Mouse (Mus musculus): ENCODE data around the gene Rasgef1b. TPM values are rescaled to one million over a fixed set of nuclear protein-coding genes. Genes with fewer than 3 reads are reported as not detected.

The Rasgef1b gene
- polyA plus RNA-seq, 1 experiment: 4.5 TPM

- Histone ChIP-seq H3K27ac (ENCODE audit: control insufficient read depth, insufficient read depth, low read length) (no peak overlapping the region), H3K4me1 (replicated peaks; ENCODE audit: control insufficient read depth, insufficient read depth, low read length) (no peaks in the 10 kb centered on the region), H3K27me3 (ENCODE audit: control insufficient read depth, insufficient read depth, low read length) (no peaks in the 10 kb centered on the region), H3K4me3 (ENCODE audit: control insufficient read depth, insufficient read depth, low read length) (no peak overlapping the region), H3K36me3 (ENCODE audit: control insufficient read depth, insufficient read depth, low read length) (no peaks in the 10 kb centered on the region)
- TF ChIP-seq CTCF (IDR thresholded peaks at IDR 0.05; ENCODE audit: borderline replicate concordance, control insufficient read depth, extremely low read depth, insufficient read depth, low read length, poor library complexity) (no peak), POLR2A (IDR thresholded peaks at IDR 0.05; ENCODE audit: control insufficient read depth, extremely low read depth, insufficient read depth, low read length, poor library complexity) (no peak)
- DNase-seq: no peak
- 95% methylated on average over 5 of the region's 5 CpGs for WGBS
These were observed 108.1 kb downstream of the Rasgef1b start for GRCm38 (mm10) chr5:99620771-99621170.

GRCm38 (mm10) chr5:99617271-99617800 lies 111.5 kb downstream of the Rasgef1b start:
- TF ChIP-seq CTCF (IDR thresholded peaks at IDR 0.05; ENCODE audit: borderline replicate concordance, control insufficient read depth, extremely low read depth, insufficient read depth, low read length, poor library complexity) (no peak), POLR2A (IDR thresholded peaks at IDR 0.05; ENCODE audit: control insufficient read depth, extremely low read depth, insufficient read depth, low read length, poor library complexity) (no peak)
- H3K27ac ChIP-seq (ENCODE audit: control insufficient read depth, insufficient read depth, low read length): no peak overlapping the region
- WGBS: 45% methylated on average over 5 of the region's 5 CpGs
- no peaks in the 10 kb centered on the region for H3K36me3 ChIP-seq (ENCODE audit: control insufficient read depth, insufficient read depth, low read length)
- H3K4me3 ChIP-seq (ENCODE audit: control insufficient read depth, insufficient read depth, low read length): no peak overlapping the region
- no peaks in the 10 kb centered on the region for H3K4me1 ChIP-seq (replicated peaks; ENCODE audit: control insufficient read depth, insufficient read depth, low read length)
- DNase-seq: no peak
- H3K27me3 ChIP-seq (ENCODE audit: control insufficient read depth, insufficient read depth, low read length): no peaks in the 10 kb centered on the region

- DNase-seq: no peak
- Histone ChIP-seq H3K27ac (ENCODE audit: control insufficient read depth, insufficient read depth, low read length) (no peak overlapping the region), H3K36me3 (ENCODE audit: control insufficient read depth, insufficient read depth, low read length) (no peaks in the 10 kb centered on the region), H3K27me3 (ENCODE audit: control insufficient read depth, insufficient read depth, low read length) (no peaks in the 10 kb centered on the region), H3K4me3 (ENCODE audit: control insufficient read depth, insufficient read depth, low read length) (no peak overlapping the region), H3K4me1 (replicated peaks; ENCODE audit: control insufficient read depth, insufficient read depth, low read length) (no peaks in the 10 kb centered on the region)
- 11% methylated on average over 24 of the region's 24 CpGs for WGBS
- no peak for TF ChIP-seq CTCF (IDR thresholded peaks at IDR 0.05; ENCODE audit: borderline replicate concordance, control insufficient read depth, extremely low read depth, insufficient read depth, low read length, poor library complexity)
- no peak for TF ChIP-seq POLR2A (IDR thresholded peaks at IDR 0.05; ENCODE audit: control insufficient read depth, extremely low read depth, insufficient read depth, low read length, poor library complexity)
These were observed 115.3 kb downstream of the Rasgef1b start for GRCm38 (mm10) chr5:99613321-99614118.

- TF ChIP-seq CTCF (IDR thresholded peaks at IDR 0.05; ENCODE audit: borderline replicate concordance, control insufficient read depth, extremely low read depth, insufficient read depth, low read length, poor library complexity) (no peak), POLR2A (IDR thresholded peaks at IDR 0.05; ENCODE audit: control insufficient read depth, extremely low read depth, insufficient read depth, low read length, poor library complexity) (no peak)
- H3K4me1 ChIP-seq (replicated peaks; ENCODE audit: control insufficient read depth, insufficient read depth, low read length): no peaks in the 10 kb centered on the region
- WGBS: 83% methylated on average over 5 of the region's 5 CpGs
- H3K4me3 ChIP-seq (ENCODE audit: control insufficient read depth, insufficient read depth, low read length): no peak overlapping the region
- DNase-seq: no peak
- no peak overlapping the region for H3K27ac ChIP-seq (ENCODE audit: control insufficient read depth, insufficient read depth, low read length)
- no peaks in the 10 kb centered on the region for H3K27me3 ChIP-seq (ENCODE audit: control insufficient read depth, insufficient read depth, low read length)
- H3K36me3 ChIP-seq (ENCODE audit: control insufficient read depth, insufficient read depth, low read length): no peaks in the 10 kb centered on the region
These were observed 121.3 kb downstream of the Rasgef1b start for GRCm38 (mm10) chr5:99607602-99608001.

GRCm38 (mm10) chr5:99606164-99606858 lies 122.6 kb downstream of the Rasgef1b start:
- Histone ChIP-seq H3K36me3 (ENCODE audit: control insufficient read depth, insufficient read depth, low read length) (no peaks in the 10 kb centered on the region), H3K4me1 (replicated peaks; ENCODE audit: control insufficient read depth, insufficient read depth, low read length) (no peaks in the 10 kb centered on the region), H3K27me3 (ENCODE audit: control insufficient read depth, insufficient read depth, low read length) (no peaks in the 10 kb centered on the region), H3K27ac (ENCODE audit: control insufficient read depth, insufficient read depth, low read length) (no peak overlapping the region), H3K4me3 (ENCODE audit: control insufficient read depth, insufficient read depth, low read length) (no peak overlapping the region)
- no peak for TF ChIP-seq CTCF (IDR thresholded peaks at IDR 0.05; ENCODE audit: borderline replicate concordance, control insufficient read depth, extremely low read depth, insufficient read depth, low read length, poor library complexity)
- DNase-seq: no peak
- 89% methylated on average over 15 of the region's 15 CpGs for WGBS

- Histone ChIP-seq H3K4me3 (ENCODE audit: control insufficient read depth, insufficient read depth, low read length) (no peak overlapping the region), H3K36me3 (ENCODE audit: control insufficient read depth, insufficient read depth, low read length) (no peaks in the 10 kb centered on the region), H3K27me3 (ENCODE audit: control insufficient read depth, insufficient read depth, low read length) (no peaks in the 10 kb centered on the region), H3K27ac (ENCODE audit: control insufficient read depth, insufficient read depth, low read length) (no peak overlapping the region), H3K4me1 (replicated peaks; ENCODE audit: control insufficient read depth, insufficient read depth, low read length) (no peaks in the 10 kb centered on the region)
- TF ChIP-seq POLR2A (IDR thresholded peaks at IDR 0.05; ENCODE audit: control insufficient read depth, extremely low read depth, insufficient read depth, low read length, poor library complexity) (no peak), CTCF (IDR thresholded peaks at IDR 0.05; ENCODE audit: borderline replicate concordance, control insufficient read depth, extremely low read depth, insufficient read depth, low read length, poor library complexity) (no peak)
- WGBS: 78% methylated on average over 10 of the region's 10 CpGs
- DNase-seq: no peak
These were observed 126.4 kb downstream of the Rasgef1b start for GRCm38 (mm10) chr5:99602244-99603023.
